Mouse (Mus musculus) hindbrain, embryonic 13.5 days (tissue): ENCODE data around the gene Gm5728. TPM values are rescaled to one million over a fixed set of nuclear protein-coding genes. Genes with fewer than 3 reads are reported as not detected.
"Not testable (repeated sequence)": the region's sequence is repeated elsewhere in the genome, so short reads cannot be mapped to it uniquely, and the experiment has no call there.

Experiments used
- ATAC-seq: fragments of 200-750 bp; cut with Nextera tagmentation; 2 replicates; pipeline ENCODE4 v1.8.0; 2017; ENCODE audit warnings: moderate TSS enrichment; ENCODE audit not compliant: low FRiP score
- H3K27ac ChIP-seq: fragments of 300-500 bp; sonication (generic); 2 replicates; pipeline ENCODE4 v1.5.1; 2015; ENCODE audit warnings: inconsistent platforms, mild to moderate bottlenecking, moderate library complexity
- H3K27me3 ChIP-seq: fragments of 300-500 bp; sonication (generic); 2 replicates; pipeline ENCODE4 v1.6.1; 2015; ENCODE audit warnings: mild to moderate bottlenecking, inconsistent platforms
- H3K36me3 ChIP-seq: fragments of 300-500 bp; sonication (generic); 2 replicates; pipeline ENCODE4 v1.6.1; 2015; ENCODE audit warnings: mild to moderate bottlenecking, inconsistent platforms
- H3K4me1 ChIP-seq: fragments of 300-500 bp; sonication (generic); replicated peaks from 2 replicates; pipeline ENCODE4 v1.6.1; 2015; ENCODE audit warnings: inconsistent platforms
- H3K4me2 ChIP-seq: fragments of 300-500 bp; sonication (generic); 2 replicates; pipeline ENCODE4 v1.6.1; 2015; ENCODE audit warnings: inconsistent platforms, mild to moderate bottlenecking, moderate library complexity
- H3K4me3 ChIP-seq: fragments of 300-500 bp; sonication (generic); 2 replicates; pipeline ENCODE4 v1.5.1; 2015; ENCODE audit warnings: mild to moderate bottlenecking, inconsistent platforms
- H3K9ac ChIP-seq: fragments of 300-500 bp; sonication (generic); 2 replicates; pipeline ENCODE4 v1.6.1; 2015; ENCODE audit warnings: mild to moderate bottlenecking, inconsistent platforms
- H3K9me3 ChIP-seq: fragments of 300-500 bp; sonication (generic); 2 replicates; pipeline ENCODE4 v1.6.1; 2016; ENCODE audit warnings: inconsistent platforms
- WGBS: fragments of 180-500 bp; shearing (Covaris S2); methylation state at CpG from one replicate; pipeline ENCODE4 v1.1.7; 2015; 5-methylcytosine and 5-hydroxymethylcytosine counted together
- polyA plus RNA-seq: library from polyadenylated mRNA; unstranded; fragments of >200 nt; fragmentation: Nextera tagmentation; extraction: Ambion mirVana; gene quantifications from 2 replicates; pipeline ENCODE4 v1.2.1, GENCODE M21; 2015

Gm5728 gene
- polyA plus RNA-seq: not detected in 2 replicates

- not testable (repeated sequence) for ATAC-seq, H3K9me3 ChIP-seq
- no CpG with 5 or more reads among the region's 1 CpGs for WGBS
Observed at GRCm38 (mm10) chr7:20375310-20375709, at the start of gene Gm5728. Gene Gm5728 (minus strand): TSS chr7:20375410.

GRCm38 (mm10) chr7:20417642-20418041, 42.4 kb upstream of the Gm5728 start, which contains the start of gene Vmn1r100:
Gene Vmn1r100 (plus strand): TSS chr7:20417942.
- not testable (repeated sequence) for H3K9me3 ChIP-seq, H3K4me3 ChIP-seq, H3K27ac ChIP-seq, H3K4me1 ChIP-seq, H3K36me3 ChIP-seq, H3K4me2 ChIP-seq, ATAC-seq, H3K27me3 ChIP-seq, H3K9ac ChIP-seq
- WGBS: no CpG with 5 or more reads among the region's 3 CpGs

More at GRCm38 (mm10) chr7:20375310-20375709, at the start of gene Gm5728:
- H3K4me2 ChIP-seq, H3K9ac ChIP-seq, H3K4me3 ChIP-seq, H3K36me3 ChIP-seq, H3K4me1 ChIP-seq, H3K27ac ChIP-seq, H3K27me3 ChIP-seq: not testable (repeated sequence)

- not testable (repeated sequence) for H3K36me3 ChIP-seq, H3K27ac ChIP-seq, H3K4me1 ChIP-seq, H3K9ac ChIP-seq, H3K4me3 ChIP-seq, ATAC-seq, H3K9me3 ChIP-seq, H3K27me3 ChIP-seq, H3K4me2 ChIP-seq
- WGBS: no CpG with 5 or more reads among the region's 2 CpGs
Observed at GRCm38 (mm10) chr7:20333965-20334364, 41.2 kb downstream of the Gm5728 start, which contains the start of gene Gm4133. Gene Gm4133 (minus strand): TSS chr7:20334065.

Other genes with a start within 250 kb of the Gm5728 start
- gene Vmn1r93, start 236.3 kb downstream of the Gm5728 start, polyA plus RNA-seq: not detected in 2 replicates
- gene Vmn1r94, start 207.0 kb downstream of the Gm5728 start, polyA plus RNA-seq: not detected in 2 replicates
- gene Vmn1r95, start 181.7 kb downstream of the Gm5728 start, polyA plus RNA-seq: not detected in 2 replicates
- not detected in 2 replicates for gene Gm6164, start 169.8 kb downstream of the Gm5728 start, polyA plus RNA-seq
- gene Gm4498, start 141.6 kb downstream of the Gm5728 start, polyA plus RNA-seq: not detected in 2 replicates
- gene Gm5890, start 112.6 kb downstream of the Gm5728 start, polyA plus RNA-seq: not detected in 2 replicates
- gene Gm4133, start 41.3 kb downstream of the Gm5728 start, polyA plus RNA-seq: not detected in 2 replicates
- not detected in 2 replicates for gene Vmn1r100, start 42.5 kb upstream of the Gm5728 start, polyA plus RNA-seq
- not detected in 2 replicates for gene Vmn1r101, start 67.2 kb upstream of the Gm5728 start, polyA plus RNA-seq
- not detected in 2 replicates for gene Gm10670, start 99.5 kb upstream of the Gm5728 start, polyA plus RNA-seq
- gene Vmn1r103, start 135.1 kb upstream of the Gm5728 start, polyA plus RNA-seq: not detected in 2 replicates
- gene Vmn1r104, start 158.4 kb upstream of the Gm5728 start, polyA plus RNA-seq: not detected in 2 replicates
- gene Gm5726, start 170.3 kb upstream of the Gm5728 start, polyA plus RNA-seq: not detected in 2 replicates
- not detected in 2 replicates for gene Gm4141, start 200.8 kb upstream of the Gm5728 start, polyA plus RNA-seq
- gene Gm4513, start 223.6 kb upstream of the Gm5728 start, polyA plus RNA-seq: not detected in 2 replicates